Mouse (Mus musculus): ENCODE measurements around the gene Col9a1. TPM values are rescaled to one million over a fixed set of nuclear protein-coding genes. Genes with fewer than 3 reads are reported as not detected.
A peak's percentile ranks its signal among the peaks of the same experiment; 100 is the strongest.

Col9a1 gene
- polyA plus RNA-seq, 1 experiment from 2014 or later, result 5.5 TPM

- ATAC-seq (replicated peaks; ENCODE audit: low FRiP score, low read depth) (no peak), DNase-seq (ENCODE audit: low spot score) (no peak)
- H3K27ac ChIP-seq, result no peak overlapping the region
- no peak overlapping the region for H3K4me3 ChIP-seq (replicated peaks; ENCODE audit: low read depth, low read length)
- TF ChIP-seq CTCF (IDR thresholded peaks at IDR 0.05; ENCODE audit: low read depth), result no peak
- no peaks in the 10 kb centered on the region for H3K4me1 ChIP-seq (replicated peaks; ENCODE audit: insufficient read depth, low read length)
- no peaks in the 10 kb centered on the region for H3K9me3 ChIP-seq (replicated peaks; ENCODE audit: low read length)
- no peak overlapping the region for H3K4me2 ChIP-seq (ENCODE audit: low read length)
- 88% methylated on average over 10 of the region's 10 CpGs for WGBS
- no peaks in the 10 kb centered on the region for H3K36me3 ChIP-seq (ENCODE audit: insufficient read depth, low read length)
- no peaks in the 10 kb centered on the region for H3K27me3 ChIP-seq (ENCODE audit: insufficient read depth, low read length)
- no peak overlapping the region for H3K9ac ChIP-seq (ENCODE audit: low read depth, low read length)
Observed at GRCm38 (mm10) chr1:24244931-24245330, 67.5 kb downstream of the Col9a1 start.

- 0 out of 2 replicates have a peak, but pooled peaks have one; percentile 36 for ATAC-seq (replicated peaks; ENCODE audit: low FRiP score, low read depth)
- Histone ChIP-seq H3K27me3 (ENCODE audit: insufficient read depth, low read length) (no peaks in the 10 kb centered on the region), H3K36me3 (ENCODE audit: insufficient read depth, low read length) (no peaks in the 10 kb centered on the region), H3K4me3 (replicated peaks; ENCODE audit: low read depth, low read length) (no peak overlapping the region), H3K4me2 (ENCODE audit: low read length) (no peak overlapping the region), H3K27ac (no peak overlapping the region), H3K9ac (ENCODE audit: low read depth, low read length) (no peak overlapping the region), H3K9me3 (replicated peaks; ENCODE audit: low read length) (no peaks in the 10 kb centered on the region), H3K4me1 (replicated peaks; ENCODE audit: insufficient read depth, low read length) (no peaks in the 10 kb centered on the region)
- DNase-seq (ENCODE audit: low spot score), result no peak
- TF ChIP-seq CTCF (IDR thresholded peaks at IDR 0.05; ENCODE audit: low read depth), result no peak
- 61% methylated on average over 13 of the region's 13 CpGs for WGBS
Observed at GRCm38 (mm10) chr1:24245700-24246375, 68.4 kb downstream of the Col9a1 start.

- WGBS, result 70% methylated on average over 10 of the region's 10 CpGs
- DNase-seq (ENCODE audit: low spot score), result no peak
- no peaks in the 10 kb centered on the region for H3K9me3 ChIP-seq (replicated peaks; ENCODE audit: low read length)
- H3K4me1 ChIP-seq (replicated peaks; ENCODE audit: insufficient read depth, low read length), result no peaks in the 10 kb centered on the region
- peak; percentile 36; the same call in 1 of the 2 replicates for ATAC-seq (replicated peaks; ENCODE audit: low FRiP score, low read depth)
- H3K9ac ChIP-seq (ENCODE audit: low read depth, low read length), result no peak overlapping the region
- H3K27me3 ChIP-seq (ENCODE audit: insufficient read depth, low read length), result no peaks in the 10 kb centered on the region
- H3K4me3 ChIP-seq (replicated peaks; ENCODE audit: low read depth, low read length), result no peak overlapping the region
- H3K36me3 ChIP-seq (ENCODE audit: insufficient read depth, low read length), result no peaks in the 10 kb centered on the region
- H3K27ac ChIP-seq, result no peak overlapping the region
- no peak overlapping the region for H3K4me2 ChIP-seq (ENCODE audit: low read length)
- TF ChIP-seq CTCF (IDR thresholded peaks at IDR 0.05; ENCODE audit: low read depth), result no peak
Observed at GRCm38 (mm10) chr1:24248294-24249104, 71.1 kb downstream of the Col9a1 start.

GRCm38 (mm10) chr1:24249105-24249664, 71.8 kb downstream of the Col9a1 start:
- DNase-seq (ENCODE audit: low spot score) (peak; percentile 86), ATAC-seq (replicated peaks; ENCODE audit: low FRiP score, low read depth) (peak; percentile 49; the same call in 1 of the 2 replicates)
- Histone ChIP-seq H3K9me3 (replicated peaks; ENCODE audit: low read length) (no peaks in the 10 kb centered on the region), H3K27ac (no peak overlapping the region), H3K27me3 (ENCODE audit: insufficient read depth, low read length) (no peaks in the 10 kb centered on the region), H3K4me2 (ENCODE audit: low read length) (no peak overlapping the region), H3K36me3 (ENCODE audit: insufficient read depth, low read length) (no peaks in the 10 kb centered on the region), H3K4me1 (replicated peaks; ENCODE audit: insufficient read depth, low read length) (no peaks in the 10 kb centered on the region), H3K9ac (ENCODE audit: low read depth, low read length) (no peak overlapping the region), H3K4me3 (replicated peaks; ENCODE audit: low read depth, low read length) (no peak overlapping the region)
- peak; percentile 96 for TF ChIP-seq CTCF (IDR thresholded peaks at IDR 0.05; ENCODE audit: low read depth)
- 56% methylated on average over 3 of the region's 3 CpGs for WGBS

GRCm38 (mm10) chr1:24257961-24258360, 80.6 kb downstream of the Col9a1 start:
- H3K27ac ChIP-seq, result no peak overlapping the region
- no peaks in the 10 kb centered on the region for H3K36me3 ChIP-seq (ENCODE audit: insufficient read depth, low read length)
- TF ChIP-seq CTCF (IDR thresholded peaks at IDR 0.05; ENCODE audit: low read depth), result no peak
- H3K9ac ChIP-seq (ENCODE audit: low read depth, low read length), result no peak overlapping the region
- H3K9me3 ChIP-seq (replicated peaks; ENCODE audit: low read length), result no peaks in the 10 kb centered on the region
- WGBS, result 74% methylated on average over 5 of the region's 5 CpGs
- no peaks in the 10 kb centered on the region for H3K4me1 ChIP-seq (replicated peaks; ENCODE audit: insufficient read depth, low read length)
- H3K27me3 ChIP-seq (ENCODE audit: insufficient read depth, low read length), result no peaks in the 10 kb centered on the region
- no peak overlapping the region for H3K4me3 ChIP-seq (replicated peaks; ENCODE audit: low read depth, low read length)
- no peak overlapping the region for H3K4me2 ChIP-seq (ENCODE audit: low read length)
- ATAC-seq (replicated peaks; ENCODE audit: low FRiP score, low read depth), result no peak
- DNase-seq (ENCODE audit: low spot score), result no peak

- WGBS, result 29% methylated on average over 6 of the region's 6 CpGs
Observed at GRCm38 (mm10) chr1:24259419-24259818, 82.0 kb downstream of the Col9a1 start.

More at GRCm38 (mm10) chr1:24259419-24259818, 82.0 kb downstream of the Col9a1 start:
- TF ChIP-seq CTCF (IDR thresholded peaks at IDR 0.05; ENCODE audit: low read depth), result no peak
- no peaks in the 10 kb centered on the region for H3K36me3 ChIP-seq (ENCODE audit: insufficient read depth, low read length)
- H3K9ac ChIP-seq (ENCODE audit: low read depth, low read length), result no peak overlapping the region
- no peak for ATAC-seq (replicated peaks; ENCODE audit: low FRiP score, low read depth)
- no peak overlapping the region for H3K27ac ChIP-seq
- no peaks in the 10 kb centered on the region for H3K4me1 ChIP-seq (replicated peaks; ENCODE audit: insufficient read depth, low read length)
- H3K4me2 ChIP-seq (ENCODE audit: low read length), result no peak overlapping the region
- no peak overlapping the region for H3K4me3 ChIP-seq (replicated peaks; ENCODE audit: low read depth, low read length)
- H3K27me3 ChIP-seq (ENCODE audit: insufficient read depth, low read length), result no peaks in the 10 kb centered on the region
- H3K9me3 ChIP-seq (replicated peaks; ENCODE audit: low read length), result no peaks in the 10 kb centered on the region
- no peak for DNase-seq (ENCODE audit: low spot score)

Measured in kidney, postnatal 0 days (tissue).